Mouse (Mus musculus): ENCODE data around the gene Cpne2. TPM values are rescaled to one million over a fixed set of nuclear protein-coding genes. Genes with fewer than 3 reads are reported as not detected.

Cpne2 gene
- polyA plus RNA-seq, 1 experiment from 2014 or later, result 29.2 TPM

Small RNA genes lying within 50 kb of the gene (microRNA-seq; reads per million reads assigned to microRNA genes)
- gene Mir7072, result not detected

Other genes starting within 250 kb of the Cpne2 start
- 0.10 TPM in 1 of 2 replicates, not detected in the other for gene Slc12a3, start 203.8 kb upstream of the Cpne2 start, polyA plus RNA-seq (2015; fragmentation: Nextera tagmentation; extraction: Ambion mirVana)
- gene Herpud1, start 146.6 kb upstream of the Cpne2 start, polyA plus RNA-seq (2015; fragmentation: Nextera tagmentation; extraction: Ambion mirVana), result 68.0 and 78.0 TPM in 2 replicates
- gene Nlrc5, start 98.6 kb upstream of the Cpne2 start, polyA plus RNA-seq (2015; fragmentation: Nextera tagmentation; extraction: Ambion mirVana), result 0.28 and 0.47 TPM in 2 replicates
- gene Rspry1, start 68.9 kb downstream of the Cpne2 start, polyA plus RNA-seq (2015; fragmentation: Nextera tagmentation; extraction: Ambion mirVana), result 50.8 and 54.5 TPM in 2 replicates
- 105 and 115 TPM in 2 replicates for gene Fam192a, start 69.0 kb downstream of the Cpne2 start, polyA plus RNA-seq (2015; fragmentation: Nextera tagmentation; extraction: Ambion mirVana)
- 180 TPM in 2 replicates for gene Arl2bp, start 133.6 kb downstream of the Cpne2 start, polyA plus RNA-seq (2015; fragmentation: Nextera tagmentation; extraction: Ambion mirVana)
- gene Pllp, start 163.3 kb downstream of the Cpne2 start, polyA plus RNA-seq (2015; fragmentation: Nextera tagmentation; extraction: Ambion mirVana), result 1.6 and 1.7 TPM in 2 replicates
- gene Ccl22, start 212.6 kb downstream of the Cpne2 start, polyA plus RNA-seq (2015; fragmentation: Nextera tagmentation; extraction: Ambion mirVana), result not detected in 2 replicates
- 15.1 and 23.8 TPM in 2 replicates for gene Cx3cl1, start 239.0 kb downstream of the Cpne2 start, polyA plus RNA-seq (2015; fragmentation: Nextera tagmentation; extraction: Ambion mirVana)